Mouse (Mus musculus) brain, adult 2 months (tissue): ENCODE measurements at regions not wholly inside any gene's neighbourhood (a gene's known extent, or its start where the extent isn't known, plus 50 kb on each side); places are given as distances from the start of the nearest gene placed in this dataset.

Experiments used
- DNase-seq: peaks from one replicate; pipeline ENCODE4 v3.0.0; 2011; ENCODE audit warnings: low read depth, low spot score

DNA sequence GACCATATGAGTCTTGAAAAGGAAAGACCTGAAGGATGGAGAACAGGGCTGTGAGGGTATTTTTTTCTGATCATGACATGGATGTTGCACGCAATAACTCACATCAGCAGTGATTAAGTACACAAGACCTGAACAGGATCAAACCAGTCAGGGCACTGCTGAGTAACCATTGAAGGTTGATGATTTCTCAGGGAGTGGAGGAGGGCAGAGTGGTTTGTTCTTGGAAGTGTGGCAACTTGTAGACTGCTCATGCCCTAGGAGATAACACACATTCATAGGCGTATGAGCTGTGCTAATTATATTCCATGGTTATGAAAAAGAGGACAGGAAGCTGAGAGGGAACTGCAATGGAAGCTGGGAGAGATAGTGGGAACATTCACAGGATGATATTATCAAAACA, 88.8 kb upstream of the Gpc5 start:
- no peak for DNase-seq

- DNase-seq, result no peak
Measured at GRCm38 (mm10) chr14:115004733-115005405, 87.1 kb upstream of the Gpc5 start.

GRCm38 (mm10) chr14:115010877-115011276, 81.1 kb upstream of the Gpc5 start:
- no peak for DNase-seq

DNA sequence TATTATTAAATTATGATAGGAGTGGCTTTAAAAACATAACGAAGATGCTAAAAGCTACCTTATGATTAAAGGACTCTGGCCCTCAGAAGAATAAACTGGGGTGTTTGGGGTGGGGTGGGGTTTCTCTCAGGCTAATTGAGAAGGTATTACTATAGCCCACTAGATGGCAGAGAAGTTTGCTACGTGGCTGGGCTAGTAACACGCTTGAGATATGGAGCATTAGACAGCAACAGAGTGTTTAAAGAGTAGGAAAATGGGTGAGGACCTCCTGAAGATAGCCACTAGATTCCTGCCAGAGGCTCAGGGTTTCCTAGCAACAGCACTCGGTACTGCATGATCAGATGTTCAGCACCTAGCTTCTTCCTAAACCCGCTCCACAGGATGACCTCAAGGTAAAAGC, 76.7 kb upstream of the Gpc5 start:
- DNase-seq, result peak; percentile 7

DNA sequence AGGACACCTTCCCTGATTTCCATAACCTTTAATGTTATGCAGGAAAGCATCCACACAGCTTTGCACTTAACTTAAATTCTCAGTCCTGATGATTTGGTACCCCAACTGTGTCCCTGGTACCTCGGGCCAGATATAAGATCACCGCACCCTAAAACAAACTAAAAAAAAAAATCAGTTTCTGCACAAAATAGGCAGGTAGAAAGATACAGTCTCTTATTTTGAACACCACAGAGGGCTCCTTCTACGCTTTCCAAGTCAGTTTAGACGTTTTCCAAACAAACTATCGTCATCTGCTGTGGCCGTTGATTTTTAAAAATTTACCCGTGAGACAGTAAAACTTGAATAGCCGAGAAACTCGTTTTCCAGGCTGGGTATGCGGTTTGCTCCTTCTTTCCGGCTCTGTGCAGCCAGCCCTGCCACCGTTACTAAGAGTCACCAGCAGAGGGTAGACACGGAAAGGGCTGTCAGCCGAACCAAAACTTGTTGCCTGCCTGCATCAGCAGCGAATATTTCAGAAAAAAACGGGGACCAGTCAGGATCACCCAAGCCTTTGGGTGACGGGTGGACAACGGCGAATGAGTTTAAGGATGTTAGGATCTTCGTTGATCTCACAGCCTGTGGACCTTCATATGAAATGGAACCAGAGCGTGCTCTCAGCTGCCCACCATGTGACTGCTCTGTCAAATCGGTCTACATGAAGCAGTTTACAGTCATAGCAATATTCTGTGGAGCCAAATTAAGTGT, 74.4 kb upstream of the Gpc5 start:
- DNase-seq, result peak; percentile 79

DNA sequence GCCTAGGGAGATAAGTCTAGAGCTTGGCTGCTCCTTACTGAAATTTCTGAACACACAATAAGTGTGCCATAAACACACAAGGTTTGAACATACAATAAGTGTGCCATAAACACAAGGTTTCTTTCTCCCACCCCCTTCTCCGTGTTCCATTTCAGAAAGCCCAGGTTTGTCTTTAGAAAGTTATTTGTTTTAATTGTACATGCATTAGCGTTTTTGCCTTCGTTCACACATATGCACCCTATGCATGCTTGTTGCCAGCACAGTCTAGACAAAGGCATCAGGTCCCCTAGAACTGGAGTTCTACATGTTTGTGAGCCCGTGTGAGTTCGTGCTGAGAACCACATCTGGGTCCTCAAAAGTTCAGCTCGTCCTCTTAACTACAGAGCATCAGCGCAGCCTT, 64.0 kb upstream of the Gpc5 start:
- DNase-seq, result no peak

DNA sequence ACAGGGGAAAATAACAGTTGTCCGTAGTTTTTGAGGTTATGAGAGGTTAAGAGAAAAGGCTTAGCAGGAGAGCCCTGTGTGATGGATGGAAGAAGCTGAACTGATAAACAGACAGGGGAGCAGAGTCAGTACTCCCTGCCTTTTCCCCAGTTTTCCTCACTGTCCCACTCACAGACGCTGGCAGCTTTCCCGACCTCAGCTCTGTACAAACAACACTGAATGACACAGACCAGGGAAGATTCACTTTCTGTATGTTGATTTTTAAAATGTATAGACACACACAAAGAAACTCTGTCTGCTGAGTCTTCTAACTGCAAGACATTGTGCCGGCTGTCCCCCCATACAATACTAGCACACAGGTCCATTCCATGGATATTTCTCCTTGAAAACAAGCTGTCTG, 60.3 kb upstream of the Gpc5 start:
- no peak for DNase-seq

- DNase-seq, result no peak
Measured at GRCm38 (mm10) chr14:115033375-115033969, 58.5 kb upstream of the Gpc5 start.

DNA sequence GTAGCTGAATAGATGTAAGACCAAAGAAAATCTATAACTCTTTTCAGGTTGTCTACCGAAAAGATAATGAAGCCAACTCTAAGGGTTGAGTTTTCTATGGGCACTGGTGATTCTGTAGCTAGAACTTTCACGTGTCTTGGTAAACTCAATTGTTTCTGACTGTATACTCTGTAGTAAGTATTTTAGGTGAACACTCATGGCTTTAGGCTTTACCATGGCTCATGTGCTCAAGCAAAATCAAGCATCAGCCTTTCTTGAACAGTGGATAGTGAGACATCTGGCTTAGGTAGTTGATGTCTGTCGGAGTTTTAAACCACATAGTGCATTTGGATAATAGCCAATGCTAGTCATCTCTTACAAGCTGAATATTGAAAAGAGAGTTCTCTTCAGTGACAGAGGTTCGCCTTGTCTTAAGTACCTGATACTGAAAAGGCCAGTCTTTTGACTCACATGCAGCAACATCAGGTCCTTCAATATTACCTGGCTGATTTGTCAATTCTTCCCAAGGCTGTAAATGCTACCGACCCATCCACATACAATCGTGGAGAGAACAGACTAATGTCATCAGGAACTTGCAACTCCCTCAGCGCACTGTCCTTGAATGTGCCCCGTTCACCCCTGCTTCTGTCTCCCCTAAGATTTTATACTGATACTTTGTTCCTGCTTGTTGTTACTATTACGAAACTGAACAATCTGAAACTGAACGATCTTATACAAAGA, 57.1 kb upstream of the Gpc5 start:
- no peak for DNase-seq

DNA sequence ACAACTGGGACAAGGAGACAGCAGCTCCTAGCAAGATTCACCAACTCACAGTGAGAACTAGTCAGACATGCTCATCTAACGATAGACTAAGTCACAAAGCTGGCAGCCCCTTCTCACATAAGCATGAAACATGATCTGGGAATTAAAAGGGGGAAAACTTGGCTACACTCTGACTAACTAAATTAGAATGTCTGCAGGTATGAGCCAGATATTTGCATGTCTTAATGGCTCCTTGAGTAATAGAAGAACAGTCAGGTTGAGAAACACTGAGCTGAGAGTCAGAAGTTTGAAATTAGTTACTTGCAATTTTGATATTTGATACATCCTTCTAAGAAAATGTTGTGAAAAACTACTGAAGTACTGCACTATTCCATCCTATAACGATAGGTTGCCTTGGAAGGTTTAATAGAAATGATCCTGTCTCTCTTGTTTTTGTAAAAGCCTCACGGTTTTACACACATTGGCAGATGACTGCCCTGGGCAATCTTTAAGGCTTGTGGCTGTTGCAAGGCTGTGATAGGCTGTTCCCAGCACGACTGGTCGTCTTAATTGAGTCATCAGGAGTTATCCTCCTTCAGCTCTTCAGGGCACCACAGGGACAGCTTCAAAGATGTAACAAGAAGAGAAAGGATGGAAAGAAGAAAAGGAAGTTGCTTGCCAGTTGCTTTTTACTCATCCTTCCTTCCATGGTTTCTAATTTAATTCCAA, 54.8 kb upstream of the Gpc5 start:
- DNase-seq, result no peak

DNA sequence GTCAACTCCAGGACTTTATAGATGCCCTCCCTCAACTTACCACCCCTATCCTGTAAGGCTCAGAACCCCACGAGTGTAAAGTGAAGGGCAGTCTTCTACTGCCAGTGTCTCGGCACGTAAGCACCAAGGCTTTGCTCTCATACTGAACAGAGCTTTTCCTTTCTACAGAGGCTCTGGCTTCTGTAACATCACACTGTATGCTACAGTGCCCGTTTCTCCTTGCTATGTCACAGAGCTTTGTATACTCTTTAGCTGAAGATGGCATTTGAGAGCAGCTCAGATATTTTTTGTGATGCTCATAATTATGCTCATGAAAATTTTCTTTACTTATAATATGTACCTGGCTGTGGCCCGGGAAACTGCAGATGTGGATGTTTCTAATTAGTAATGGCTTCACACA, 53.2 kb upstream of the Gpc5 start:
- DNase-seq, result no peak

DNA sequence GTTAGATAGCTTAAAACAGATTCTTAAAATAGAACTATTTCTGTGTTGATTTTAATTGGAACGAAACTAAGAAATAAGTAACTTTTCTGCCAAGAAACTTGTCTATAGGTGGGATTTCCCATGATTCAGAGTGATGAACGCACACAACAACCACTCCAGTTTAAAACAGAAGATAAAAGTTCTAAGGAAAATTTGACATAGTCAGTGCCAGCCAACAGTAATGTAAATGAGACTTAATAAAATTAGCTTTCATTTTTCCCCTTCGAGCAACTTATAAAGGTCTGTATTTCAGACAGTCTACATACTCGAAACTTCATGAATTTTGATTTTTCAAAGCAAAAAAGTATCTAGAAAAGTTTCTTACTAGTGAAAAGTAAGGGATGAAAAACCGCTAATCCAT, 52.5 kb upstream of the Gpc5 start:
- no peak for DNase-seq

GRCm38 (mm10) chr14:115040091-115040571, 51.9 kb upstream of the Gpc5 start:
- no peak for DNase-seq

GRCm38 (mm10) chr14:115040578-115041206, 51.3 kb upstream of the Gpc5 start:
- peak; percentile 64 for DNase-seq

DNA sequence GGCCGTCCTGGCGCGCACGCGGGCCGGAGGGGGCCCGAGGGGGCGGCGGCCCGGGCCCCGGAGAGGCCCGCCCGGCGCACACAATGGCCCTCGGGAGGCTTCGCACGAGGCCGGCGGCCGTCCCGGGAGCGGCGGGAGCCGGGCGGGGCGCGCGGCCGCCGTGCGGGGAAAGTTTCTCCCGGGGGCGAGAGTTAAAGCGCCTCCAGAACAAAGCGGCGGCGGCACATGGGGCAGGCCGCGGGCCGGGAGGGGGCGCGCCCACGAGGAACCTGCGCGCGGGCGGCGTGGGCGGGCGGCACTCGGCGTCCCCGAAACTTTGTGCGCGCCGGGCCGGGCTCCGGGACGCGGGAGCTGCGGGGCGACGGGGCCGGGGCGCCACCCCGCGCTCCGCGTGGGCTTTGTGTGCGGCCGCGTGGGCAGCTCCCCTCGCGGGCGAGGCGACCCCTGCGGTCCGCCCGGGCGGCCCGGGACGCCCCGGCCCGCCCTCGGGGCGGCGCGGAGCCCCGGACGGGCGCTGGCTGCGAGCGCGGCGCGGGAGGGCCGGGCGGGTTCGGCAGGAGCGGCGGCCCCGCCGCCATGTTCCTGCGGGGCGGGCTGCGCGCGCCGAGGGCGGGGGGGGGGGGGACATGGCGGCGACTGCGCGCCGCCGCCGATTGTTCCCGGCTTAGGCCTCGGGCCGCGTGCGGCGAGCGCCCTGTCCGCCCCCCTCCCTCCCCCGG, 50.5 kb upstream of the Gpc5 start:
- DNase-seq, result no peak

GRCm38 (mm10) chr14:115042055-115042564, 49.9 kb upstream of the Gpc5 start:
- DNase-seq, result peak; percentile 86
